14 mouse cellular contexts compared by ENCODE assay signal in genomic region chr1:66279222-66280009, GRCm38 (mm10).
DNase-seq lines count a peak whose midpoint lies in the region; ATAC-seq and TF ChIP-seq lines count a peak whose summit lies in the region.
"Had no signal": no experiment of that assay in that cellular context is flagged by ENCODE, and none has a peak within 500 bp of the region (broad histone marks: within the 10 kb centered on the region; RNA-seq: fewer than 3 reads in every experiment).

No protein-coding gene starts in this region.

- 62% methylated on average over 4 of the region's 4 CpGs for WGBS in forebrain, postnatal 0 days
- 84% methylated on average over 4 of the region's 4 CpGs for WGBS in forebrain, embryonic 14.5 days
- 51% methylated on average over 4 of the region's 4 CpGs for WGBS in kidney, postnatal 0 days
- 53% methylated on average over 4 of the region's 4 CpGs for WGBS in kidney, adult 2 months
- 81% methylated on average over 4 of the region's 4 CpGs for WGBS in neural tube, embryonic 15.5 days

- H3K4me3 ChIP-seq in forebrain, postnatal 0 days (ENCODE audit: low read depth, low read length): no peak overlapping the region
- no peak overlapping the region for H3K4me3 ChIP-seq in forebrain, embryonic 14.5 days (ENCODE audit: low read depth, low read length)
- H3K4me3 ChIP-seq in kidney, postnatal 0 days (replicated peaks; ENCODE audit: low read depth, low read length): no peak overlapping the region
- H3K4me3 ChIP-seq in kidney, adult 2 months (ENCODE audit: insufficient read depth, low read depth, low read length): no peak overlapping the region
- H3K4me3 ChIP-seq in neural tube, embryonic 15.5 days (replicated peaks): no peak overlapping the region
- H3K4me3 ChIP-seq: forebrain, embryonic 12.5 days; liver, embryonic 15.5 days had no signal

- no peak for DNase-seq in forebrain, postnatal 0 days
- DNase-seq in forebrain, embryonic 14.5 days (ENCODE audit: low spot score): no peak
- peak; percentile 41 for DNase-seq in kidney, postnatal 0 days (ENCODE audit: low spot score)
- DNase-seq in kidney, adult 2 months: no peak
- DNase-seq in brain, adult 2 months (ENCODE audit: low read depth, low spot score): peak; percentile 62
- no peak for DNase-seq in ovary, postnatal 36 days (ENCODE audit: low spot score)
- DNase-seq: adrenal gland, postnatal 10 days; B cell, adult 2 months; kidney, postnatal 36 days; thymus, postnatal 25 days had no signal

- H3K9me3 ChIP-seq in forebrain, postnatal 0 days (ENCODE audit: low read length): no peaks in the 10 kb centered on the region
- no peaks in the 10 kb centered on the region for H3K9me3 ChIP-seq in forebrain, embryonic 14.5 days (replicated peaks; ENCODE audit: control insufficient read depth, low read length)
- no peaks in the 10 kb centered on the region for H3K9me3 ChIP-seq in kidney, postnatal 0 days (replicated peaks; ENCODE audit: low read length)
- no peaks in the 10 kb centered on the region for H3K9me3 ChIP-seq in neural tube, embryonic 15.5 days (replicated peaks)
- H3K9me3 ChIP-seq: forebrain, embryonic 12.5 days; liver, embryonic 15.5 days had no signal

- no peaks in the 10 kb centered on the region for H3K27me3 ChIP-seq in forebrain, postnatal 0 days (ENCODE audit: insufficient read depth, low read length)
- H3K27me3 ChIP-seq in forebrain, embryonic 14.5 days (replicated peaks; ENCODE audit: control insufficient read depth, insufficient read depth, low read length): no peaks in the 10 kb centered on the region
- H3K27me3 ChIP-seq in kidney, postnatal 0 days (ENCODE audit: insufficient read depth, low read length): no peaks in the 10 kb centered on the region
- no peaks in the 10 kb centered on the region for H3K27me3 ChIP-seq in kidney, adult 2 months (replicated peaks; ENCODE audit: control insufficient read depth, insufficient read depth, low read length)
- H3K27me3 ChIP-seq in neural tube, embryonic 15.5 days (replicated peaks): no peaks in the 10 kb centered on the region
- H3K27me3 ChIP-seq: forebrain, embryonic 12.5 days; liver, embryonic 15.5 days had no signal

- no peaks in the 10 kb centered on the region for H3K4me1 ChIP-seq in forebrain, postnatal 0 days (ENCODE audit: insufficient read depth)
- H3K4me1 ChIP-seq in forebrain, embryonic 14.5 days (ENCODE audit: control insufficient read depth, insufficient read depth, low read length): no peaks in the 10 kb centered on the region
- no peaks in the 10 kb centered on the region for H3K4me1 ChIP-seq in kidney, postnatal 0 days (replicated peaks; ENCODE audit: insufficient read depth, low read length)
- H3K4me1 ChIP-seq in kidney, adult 2 months (ENCODE audit: control insufficient read depth, insufficient read depth, low read length): no peaks in the 10 kb centered on the region
- H3K4me1 ChIP-seq in neural tube, embryonic 15.5 days: peaks cover 7% of the 10 kb centered on the region; the same call in 1 of the 2 replicates
- H3K4me1 ChIP-seq: forebrain, embryonic 12.5 days; liver, embryonic 15.5 days had no signal

- TF ChIP-seq POLR2A in kidney, adult 2 months (IDR thresholded peaks at IDR 0.05; ENCODE audit: low read depth, low read length): no peak

- H3K27ac ChIP-seq in forebrain, postnatal 0 days (ENCODE audit: low read depth, low read length): peak overlapping the region; percentile 41
- H3K27ac ChIP-seq in forebrain, embryonic 14.5 days (ENCODE audit: low read depth, low read length): no peak overlapping the region
- H3K27ac ChIP-seq in kidney, postnatal 0 days: no peak overlapping the region
- H3K27ac ChIP-seq in kidney, adult 2 months (ENCODE audit: insufficient read depth, low read depth, low read length): no peak overlapping the region
- no peak overlapping the region for H3K27ac ChIP-seq in neural tube, embryonic 15.5 days (replicated peaks)
- H3K27ac ChIP-seq: forebrain, embryonic 12.5 days; liver, embryonic 15.5 days had no signal

- no peak for TF ChIP-seq CTCF in forebrain, postnatal 0 days (IDR thresholded peaks at IDR 0.05; ENCODE audit: low read depth)
- no peak for TF ChIP-seq CTCF in kidney, postnatal 0 days (IDR thresholded peaks at IDR 0.05; ENCODE audit: low read depth)
- no peak for TF ChIP-seq CTCF in kidney, adult 2 months (conservative IDR thresholded peaks at IDR 0.05; ENCODE audit: insufficient read depth, insufficient read length, low read depth, low read length)

- H3K36me3 ChIP-seq in forebrain, postnatal 0 days (ENCODE audit: insufficient read depth): peaks cover 3% of the 10 kb centered on the region
- peaks cover 3% of the 10 kb centered on the region for H3K36me3 ChIP-seq in forebrain, embryonic 14.5 days (ENCODE audit: control insufficient read depth, insufficient read depth, low read length)
- no peaks in the 10 kb centered on the region for H3K36me3 ChIP-seq in kidney, postnatal 0 days (ENCODE audit: insufficient read depth, low read length)
- no peaks in the 10 kb centered on the region for H3K36me3 ChIP-seq in kidney, adult 2 months (ENCODE audit: control insufficient read depth, insufficient read depth, low read length)
- no peaks in the 10 kb centered on the region for H3K36me3 ChIP-seq in neural tube, embryonic 15.5 days
- H3K36me3 ChIP-seq: liver, embryonic 15.5 days had no signal

- no peak for ATAC-seq in forebrain, postnatal 0 days
- ATAC-seq in forebrain, embryonic 14.5 days: no peak
- ATAC-seq in kidney, postnatal 0 days (replicated peaks; ENCODE audit: low FRiP score, low read depth): no peak
- ATAC-seq in megakaryocyte progenitor cell, adult 5-6 weeks (replicated peaks; ENCODE audit: poor library complexity): peak; percentile 96
- ATAC-seq in neural tube, embryonic 15.5 days (ENCODE audit: low FRiP score): no peak

- H3K9ac ChIP-seq in forebrain, postnatal 0 days: no peak overlapping the region
- no peak overlapping the region for H3K9ac ChIP-seq in forebrain, embryonic 14.5 days (ENCODE audit: low read length)
- H3K9ac ChIP-seq in kidney, postnatal 0 days (ENCODE audit: low read depth, low read length): no peak overlapping the region
- H3K9ac ChIP-seq in neural tube, embryonic 15.5 days (replicated peaks): no peak overlapping the region
- H3K9ac ChIP-seq: forebrain, embryonic 12.5 days; liver, embryonic 15.5 days had no signal

- H3K4me2 ChIP-seq in forebrain, postnatal 0 days (ENCODE audit: low read depth): no peak overlapping the region
- H3K4me2 ChIP-seq in forebrain, embryonic 14.5 days (ENCODE audit: low read length): no peak overlapping the region
- H3K4me2 ChIP-seq in kidney, postnatal 0 days (ENCODE audit: low read length): no peak overlapping the region
- H3K4me2 ChIP-seq in neural tube, embryonic 15.5 days: no peak overlapping the region
- H3K4me2 ChIP-seq: forebrain, embryonic 12.5 days; liver, embryonic 15.5 days had no signal

Comparison
In these comparisons a context has a peak if more than half of its experiments do, and no peak if none do; other contexts are left out.
1. DNase-seq: peak in kidney, postnatal 0 days (single experiment) and brain, adult 2 months (single experiment); none in forebrain, postnatal 0 days (single experiment), forebrain, embryonic 14.5 days (single experiment), kidney, adult 2 months (single experiment) and ovary, postnatal 36 days (single experiment).